Mouse (Mus musculus) lung, postnatal 0 days (tissue): Measurements from ENCODE around the gene Trio.
"Not testable (repeated sequence)": the region's sequence is repeated elsewhere in the genome, so short reads cannot be mapped to it uniquely, and the experiment has no call there.

Experiments used
- CTCF ChIP-seq: IDR thresholded peaks from 2 replicates; pipeline ENCODE4 v1.5.1; 2016; ENCODE audit warnings: antibody characterized with exemption, mild to moderate bottlenecking
- EP300 ChIP-seq: IDR thresholded peaks from 2 replicates; pipeline ENCODE4 v1.6.1; 2016; ENCODE audit warnings: antibody characterized with exemption, mild to moderate bottlenecking, control low read depth

GRCm38 (mm10) chr15:27720297-27720696 lies 305.4 kb downstream of the Trio start:
- TF ChIP-seq CTCF, EP300: not testable (repeated sequence)
